Mouse (Mus musculus): ENCODE measurements at regions not wholly inside any gene's neighbourhood (a gene's known extent, or its start where the extent isn't known, plus 50 kb on each side); places are given as distances from the start of the nearest gene placed in this dataset.

DNA sequence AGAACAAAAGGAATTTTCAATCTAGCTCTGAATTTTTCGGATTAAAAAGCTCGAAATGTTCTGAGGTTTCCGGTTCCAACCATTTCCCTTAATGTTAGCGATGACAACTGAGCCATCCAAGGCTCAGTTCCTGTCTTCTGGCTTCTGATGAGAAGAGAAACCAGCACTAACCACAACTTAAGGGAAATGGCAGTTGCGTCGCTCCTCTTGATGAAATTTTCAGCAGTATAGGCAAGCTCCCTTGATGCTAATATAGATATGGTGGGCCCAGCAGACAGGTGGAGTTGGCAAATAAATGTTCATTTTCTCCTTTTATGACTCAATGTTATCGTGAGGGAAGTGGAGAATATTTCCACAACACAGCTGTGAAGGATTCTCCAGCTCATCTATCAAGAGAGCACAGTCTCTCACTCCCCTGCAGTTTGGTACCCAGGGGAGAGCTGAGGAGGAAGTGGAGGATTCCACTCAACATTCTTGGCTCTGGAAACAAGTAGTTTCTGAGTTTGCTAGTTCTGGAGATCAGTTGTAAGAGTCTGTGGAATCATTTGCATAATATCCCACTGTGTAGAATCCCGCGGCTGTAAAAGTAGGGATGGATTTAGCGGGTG lies 236.6 kb upstream of the Gk2 start:
- 75% methylated on average over 10 of the region's 10 CpGs for WGBS
- Histone ChIP-seq H3K9me3 (replicated peaks; ENCODE audit: control insufficient read depth, low read length) (no peaks in the 10 kb centered on the region), H3K4me1 (ENCODE audit: control insufficient read depth, insufficient read depth, low read length) (no peaks in the 10 kb centered on the region), H3K27ac (ENCODE audit: low read length) (no peak overlapping the region), H3K4me3 (replicated peaks; ENCODE audit: low read length) (no peak overlapping the region), H3K27me3 (ENCODE audit: control insufficient read depth, insufficient read depth, low read length) (no peaks in the 10 kb centered on the region), H3K4me2 (ENCODE audit: low read depth, low read length) (no peak overlapping the region), H3K9ac (ENCODE audit: low read length) (no peak overlapping the region), H3K36me3 (ENCODE audit: control insufficient read depth, insufficient read depth, low read length) (no peaks in the 10 kb centered on the region)
- no peak for ATAC-seq (ENCODE audit: insufficient read depth, low FRiP score)

DNA sequence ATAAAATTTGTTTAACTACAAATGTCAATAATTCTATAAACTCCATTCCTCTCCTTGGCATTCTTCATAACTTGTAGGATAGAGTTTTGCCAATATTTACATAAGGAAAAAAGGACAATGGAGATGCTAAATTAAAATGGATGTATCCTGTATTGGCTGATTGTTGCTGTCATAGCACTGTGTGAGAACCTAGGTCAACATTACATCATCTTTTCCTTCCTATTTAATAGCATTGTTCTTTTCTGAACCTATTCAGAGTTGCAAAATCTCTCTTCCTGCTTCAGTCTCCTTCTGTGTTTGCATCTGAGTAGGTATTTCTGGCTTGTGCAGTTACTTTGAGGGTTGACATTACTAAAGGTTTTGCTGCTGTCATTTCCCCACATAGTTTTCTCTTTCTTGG lies 228.6 kb upstream of the Gk2 start:
- Histone ChIP-seq H3K4me3 (replicated peaks; ENCODE audit: low read length) (no peak overlapping the region), H3K4me2 (ENCODE audit: low read depth, low read length) (no peak overlapping the region), H3K36me3 (ENCODE audit: control insufficient read depth, insufficient read depth, low read length) (no peaks in the 10 kb centered on the region), H3K4me1 (ENCODE audit: control insufficient read depth, insufficient read depth, low read length) (no peaks in the 10 kb centered on the region), H3K9ac (ENCODE audit: low read length) (no peak overlapping the region), H3K27ac (ENCODE audit: low read length) (no peak overlapping the region), H3K27me3 (ENCODE audit: control insufficient read depth, insufficient read depth, low read length) (no peaks in the 10 kb centered on the region), H3K9me3 (replicated peaks; ENCODE audit: control insufficient read depth, low read length) (no peaks in the 10 kb centered on the region)
- no peak for ATAC-seq (ENCODE audit: insufficient read depth, low FRiP score)

- 35% methylated on average over 4 of the region's 4 CpGs for WGBS
- H3K4me1 ChIP-seq (ENCODE audit: control insufficient read depth, insufficient read depth, low read length), result no peaks in the 10 kb centered on the region
- no peaks in the 10 kb centered on the region for H3K36me3 ChIP-seq (ENCODE audit: control insufficient read depth, insufficient read depth, low read length)
- H3K4me3 ChIP-seq (replicated peaks; ENCODE audit: low read length), result no peak overlapping the region
- ATAC-seq (ENCODE audit: insufficient read depth, low FRiP score), result no peak
- H3K27me3 ChIP-seq (ENCODE audit: control insufficient read depth, insufficient read depth, low read length), result no peaks in the 10 kb centered on the region
- no peak overlapping the region for H3K27ac ChIP-seq (ENCODE audit: low read length)
- H3K9me3 ChIP-seq (replicated peaks; ENCODE audit: control insufficient read depth, low read length), result no peaks in the 10 kb centered on the region
- no peak overlapping the region for H3K4me2 ChIP-seq (ENCODE audit: low read depth, low read length)
- H3K9ac ChIP-seq (ENCODE audit: low read length), result no peak overlapping the region
These were observed 227.9 kb upstream of the Gk2 start for GRCm38 (mm10) chr5:97684592-97685258.

DNA sequence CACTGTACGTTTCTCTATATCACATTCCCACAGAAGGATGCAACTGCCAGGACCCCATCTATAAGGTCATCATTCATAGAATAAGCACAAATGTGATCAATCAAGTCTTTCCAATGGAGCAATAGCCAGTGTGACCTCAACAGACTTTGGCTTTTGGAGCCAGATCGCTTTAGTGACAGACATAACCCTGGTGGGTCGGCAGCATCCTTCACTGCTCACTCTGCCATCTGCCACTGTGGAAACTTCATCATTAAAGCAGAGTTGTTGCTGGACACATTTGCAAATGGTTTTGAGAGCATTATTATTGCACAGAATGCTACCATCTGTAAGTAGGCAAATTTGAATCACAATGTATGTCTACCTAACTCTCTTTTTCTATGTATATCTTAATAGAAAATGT lies 212.9 kb upstream of the Gk2 start:
- Histone ChIP-seq H3K9ac (ENCODE audit: low read length) (no peak overlapping the region), H3K27me3 (ENCODE audit: control insufficient read depth, insufficient read depth, low read length) (no peaks in the 10 kb centered on the region), H3K27ac (ENCODE audit: low read length) (no peak overlapping the region), H3K9me3 (replicated peaks; ENCODE audit: control insufficient read depth, low read length) (no peaks in the 10 kb centered on the region), H3K4me1 (ENCODE audit: control insufficient read depth, insufficient read depth, low read length) (no peaks in the 10 kb centered on the region), H3K4me2 (ENCODE audit: low read depth, low read length) (no peak overlapping the region), H3K4me3 (replicated peaks; ENCODE audit: low read length) (no peak overlapping the region), H3K36me3 (ENCODE audit: control insufficient read depth, insufficient read depth, low read length) (no peaks in the 10 kb centered on the region)
- ATAC-seq (ENCODE audit: insufficient read depth, low FRiP score), result no peak
- WGBS, result 73% methylated on average over 3 of the region's 3 CpGs

GRCm38 (mm10) chr5:97656167-97656924 lies 199.5 kb upstream of the Gk2 start:
- H3K9ac ChIP-seq (ENCODE audit: low read length), result no peak overlapping the region
- 78% methylated on average over 12 of the region's 12 CpGs for WGBS
- no peak overlapping the region for H3K27ac ChIP-seq (ENCODE audit: low read length)
- H3K4me1 ChIP-seq (ENCODE audit: control insufficient read depth, insufficient read depth, low read length), result no peaks in the 10 kb centered on the region
- H3K36me3 ChIP-seq (ENCODE audit: control insufficient read depth, insufficient read depth, low read length), result no peaks in the 10 kb centered on the region
- ATAC-seq (ENCODE audit: insufficient read depth, low FRiP score), result no peak
- H3K27me3 ChIP-seq (ENCODE audit: control insufficient read depth, insufficient read depth, low read length), result no peaks in the 10 kb centered on the region
- H3K9me3 ChIP-seq (replicated peaks; ENCODE audit: control insufficient read depth, low read length), result no peaks in the 10 kb centered on the region
- no peak overlapping the region for H3K4me2 ChIP-seq (ENCODE audit: low read depth, low read length)
- no peak overlapping the region for H3K4me3 ChIP-seq (replicated peaks; ENCODE audit: low read length)

GRCm38 (mm10) chr5:97655266-97655665 lies 198.4 kb upstream of the Gk2 start:
- Histone ChIP-seq H3K4me3 (replicated peaks; ENCODE audit: low read length) (no peak overlapping the region), H3K4me2 (ENCODE audit: low read depth, low read length) (no peak overlapping the region), H3K9ac (ENCODE audit: low read length) (no peak overlapping the region), H3K27me3 (ENCODE audit: control insufficient read depth, insufficient read depth, low read length) (no peaks in the 10 kb centered on the region), H3K4me1 (ENCODE audit: control insufficient read depth, insufficient read depth, low read length) (no peaks in the 10 kb centered on the region), H3K36me3 (ENCODE audit: control insufficient read depth, insufficient read depth, low read length) (no peaks in the 10 kb centered on the region), H3K9me3 (replicated peaks; ENCODE audit: control insufficient read depth, low read length) (no peaks in the 10 kb centered on the region), H3K27ac (ENCODE audit: low read length) (no peak overlapping the region)
- 85% methylated on average over 6 of the region's 6 CpGs for WGBS
- ATAC-seq (ENCODE audit: insufficient read depth, low FRiP score), result no peak

DNA sequence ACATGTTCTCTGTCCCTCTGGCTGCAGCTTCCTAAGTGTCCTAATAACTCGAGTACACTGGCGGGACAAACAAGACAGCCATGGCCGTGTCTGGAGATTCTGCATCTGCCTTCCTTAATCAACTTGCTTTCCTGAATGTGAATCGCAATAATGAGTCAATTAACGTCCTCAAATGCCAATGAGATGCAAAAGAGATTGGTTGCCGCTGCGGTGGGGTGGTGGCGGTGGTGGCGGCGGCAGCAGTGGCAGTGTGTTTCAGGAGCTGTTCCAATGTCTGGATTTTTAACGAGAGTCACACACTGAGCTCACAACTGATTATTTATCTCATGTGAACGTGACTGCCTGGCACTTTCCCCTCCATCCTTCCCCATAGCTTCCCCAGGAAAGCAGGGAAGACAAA lies 197.6 kb upstream of the Gk2 start:
- Histone ChIP-seq H3K9ac (ENCODE audit: low read length) (no peak overlapping the region), H3K27me3 (ENCODE audit: control insufficient read depth, insufficient read depth, low read length) (no peaks in the 10 kb centered on the region), H3K9me3 (replicated peaks; ENCODE audit: control insufficient read depth, low read length) (no peaks in the 10 kb centered on the region), H3K4me1 (ENCODE audit: control insufficient read depth, insufficient read depth, low read length) (no peaks in the 10 kb centered on the region), H3K4me2 (ENCODE audit: low read depth, low read length) (no peak overlapping the region), H3K36me3 (ENCODE audit: control insufficient read depth, insufficient read depth, low read length) (no peaks in the 10 kb centered on the region), H3K27ac (ENCODE audit: low read length) (no peak overlapping the region), H3K4me3 (replicated peaks; ENCODE audit: low read length) (no peak overlapping the region)
- no peak for ATAC-seq (ENCODE audit: insufficient read depth, low FRiP score)
- 65% methylated on average over 12 of the region's 12 CpGs for WGBS

GRCm38 (mm10) chr5:97642251-97642650 lies 185.4 kb upstream of the Gk2 start:
- Histone ChIP-seq H3K36me3 (ENCODE audit: control insufficient read depth, insufficient read depth, low read length) (no peaks in the 10 kb centered on the region), H3K4me3 (replicated peaks; ENCODE audit: low read length) (no peak overlapping the region), H3K27ac (ENCODE audit: low read length) (no peak overlapping the region), H3K9me3 (replicated peaks; ENCODE audit: control insufficient read depth, low read length) (no peaks in the 10 kb centered on the region), H3K4me2 (ENCODE audit: low read depth, low read length) (no peak overlapping the region), H3K4me1 (ENCODE audit: control insufficient read depth, insufficient read depth, low read length) (no peaks in the 10 kb centered on the region), H3K27me3 (ENCODE audit: control insufficient read depth, insufficient read depth, low read length) (no peaks in the 10 kb centered on the region), H3K9ac (ENCODE audit: low read length) (no peak overlapping the region)
- ATAC-seq (ENCODE audit: insufficient read depth, low FRiP score), result no peak
- WGBS, result 80% methylated on average over 13 of the region's 13 CpGs

- no peaks in the 10 kb centered on the region for H3K27me3 ChIP-seq (ENCODE audit: control insufficient read depth, insufficient read depth, low read length)
- H3K9me3 ChIP-seq (replicated peaks; ENCODE audit: control insufficient read depth, low read length), result no peaks in the 10 kb centered on the region
- no peaks in the 10 kb centered on the region for H3K4me1 ChIP-seq (ENCODE audit: control insufficient read depth, insufficient read depth, low read length)
- 92% methylated on average over 12 of the region's 12 CpGs for WGBS
- H3K4me3 ChIP-seq (replicated peaks; ENCODE audit: low read length), result no peak overlapping the region
- no peak for ATAC-seq (ENCODE audit: insufficient read depth, low FRiP score)
- no peak overlapping the region for H3K9ac ChIP-seq (ENCODE audit: low read length)
- no peak overlapping the region for H3K4me2 ChIP-seq (ENCODE audit: low read depth, low read length)
- no peaks in the 10 kb centered on the region for H3K36me3 ChIP-seq (ENCODE audit: control insufficient read depth, insufficient read depth, low read length)
- no peak overlapping the region for H3K27ac ChIP-seq (ENCODE audit: low read length)
These were observed 184.8 kb upstream of the Gk2 start for GRCm38 (mm10) chr5:97641646-97642045.
